Mouse (Mus musculus): ENCODE results near the gene Nptx1. TPM values are rescaled to one million over a fixed set of nuclear protein-coding genes. Genes with fewer than 3 reads are reported as not detected.

The Nptx1 gene
- polyA plus RNA-seq, 1 experiment from 2014 or later = 0.23 TPM

DNA sequence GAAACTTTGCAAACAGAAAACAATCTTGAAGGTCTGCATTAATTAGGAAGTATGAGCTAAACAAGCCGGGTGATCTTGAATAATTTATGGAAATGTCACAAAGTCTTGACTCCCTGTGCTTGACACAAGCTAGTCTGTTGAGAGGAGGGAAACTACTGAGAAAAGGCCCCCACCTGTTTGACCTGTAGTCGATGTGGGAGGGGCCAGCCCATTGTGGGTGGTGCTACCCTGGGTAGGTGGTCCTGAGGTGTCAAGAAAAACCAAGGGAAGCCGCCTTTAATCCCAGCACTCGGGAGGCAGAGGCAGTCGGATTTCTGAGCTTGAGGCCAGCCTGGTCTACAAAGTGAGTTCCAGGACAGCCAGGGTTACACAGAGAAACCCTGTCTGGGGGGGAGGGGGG lies 18.6 kb upstream of the Nptx1 start:
- DNase-seq (ENCODE audit: low spot score) (no peak), ATAC-seq (replicated peaks; ENCODE audit: low FRiP score) (no peak)
- Histone ChIP-seq H3K27me3 (replicated peaks; ENCODE audit: control insufficient read depth, insufficient read depth, low read length) (peaks cover 12% of the 10 kb centered on the region), H3K4me3 (ENCODE audit: low read depth, low read length) (no peak overlapping the region), H3K36me3 (ENCODE audit: control insufficient read depth, insufficient read depth, low read length) (no peaks in the 10 kb centered on the region), H3K4me2 (no peak overlapping the region), H3K4me1 (replicated peaks; ENCODE audit: control insufficient read depth, insufficient read depth, low read length) (no peaks in the 10 kb centered on the region), H3K9ac (ENCODE audit: low read depth, low read length) (no peak overlapping the region), H3K27ac (ENCODE audit: low read depth, low read length) (no peak overlapping the region), H3K9me3 (ENCODE audit: control insufficient read depth, low read length) (no peaks in the 10 kb centered on the region)
- 48% methylated on average over 5 of the region's 5 CpGs for WGBS

GRCm38 (mm10) chr11:119565684-119566083 lies 18.1 kb upstream of the Nptx1 start:
- Histone ChIP-seq H3K4me3 (ENCODE audit: low read depth, low read length) (no peak overlapping the region), H3K36me3 (ENCODE audit: control insufficient read depth, insufficient read depth, low read length) (no peaks in the 10 kb centered on the region), H3K27ac (ENCODE audit: low read depth, low read length) (no peak overlapping the region), H3K4me2 (no peak overlapping the region), H3K4me1 (replicated peaks; ENCODE audit: control insufficient read depth, insufficient read depth, low read length) (no peaks in the 10 kb centered on the region), H3K9me3 (ENCODE audit: control insufficient read depth, low read length) (no peaks in the 10 kb centered on the region), H3K27me3 (replicated peaks; ENCODE audit: control insufficient read depth, insufficient read depth, low read length) (peaks cover 12% of the 10 kb centered on the region), H3K9ac (ENCODE audit: low read depth, low read length) (no peak overlapping the region)
- no peak for DNase-seq (ENCODE audit: low spot score)
- WGBS = 37% methylated on average over 10 of the region's 10 CpGs
- no peak for ATAC-seq (replicated peaks; ENCODE audit: low FRiP score)

DNA sequence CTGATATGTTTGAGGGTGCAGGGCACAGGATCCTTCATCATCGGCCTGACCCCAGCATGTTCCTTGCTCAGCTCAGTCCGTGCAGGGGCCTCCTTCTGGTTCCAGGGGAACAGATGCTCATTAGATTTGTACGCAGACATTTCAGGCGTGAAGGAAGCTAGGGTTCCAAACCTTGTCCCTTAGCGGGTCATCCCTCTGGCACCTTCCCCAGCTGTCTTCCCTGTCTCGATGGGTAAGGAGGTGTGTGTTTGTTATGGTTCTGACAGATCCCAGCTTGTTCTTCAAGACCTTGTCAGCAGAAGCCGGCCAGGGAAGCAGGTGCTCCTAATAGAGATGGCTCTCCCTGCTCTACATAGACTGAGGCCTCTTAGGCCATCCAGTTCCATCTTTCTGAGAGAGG lies 17.5 kb upstream of the Nptx1 start:
- H3K4me3 ChIP-seq (ENCODE audit: low read depth, low read length) = no peak overlapping the region
- peaks cover 12% of the 10 kb centered on the region for H3K27me3 ChIP-seq (replicated peaks; ENCODE audit: control insufficient read depth, insufficient read depth, low read length)
- H3K27ac ChIP-seq (ENCODE audit: low read depth, low read length) = no peak overlapping the region
- WGBS = 67% methylated on average over 7 of the region's 7 CpGs
- no peak overlapping the region for H3K9ac ChIP-seq (ENCODE audit: low read depth, low read length)
- no peak for ATAC-seq (replicated peaks; ENCODE audit: low FRiP score)
- no peaks in the 10 kb centered on the region for H3K9me3 ChIP-seq (ENCODE audit: control insufficient read depth, low read length)
- H3K36me3 ChIP-seq (ENCODE audit: control insufficient read depth, insufficient read depth, low read length) = no peaks in the 10 kb centered on the region
- no peaks in the 10 kb centered on the region for H3K4me1 ChIP-seq (replicated peaks; ENCODE audit: control insufficient read depth, insufficient read depth, low read length)
- DNase-seq (ENCODE audit: low spot score) = no peak
- no peak overlapping the region for H3K4me2 ChIP-seq

DNA sequence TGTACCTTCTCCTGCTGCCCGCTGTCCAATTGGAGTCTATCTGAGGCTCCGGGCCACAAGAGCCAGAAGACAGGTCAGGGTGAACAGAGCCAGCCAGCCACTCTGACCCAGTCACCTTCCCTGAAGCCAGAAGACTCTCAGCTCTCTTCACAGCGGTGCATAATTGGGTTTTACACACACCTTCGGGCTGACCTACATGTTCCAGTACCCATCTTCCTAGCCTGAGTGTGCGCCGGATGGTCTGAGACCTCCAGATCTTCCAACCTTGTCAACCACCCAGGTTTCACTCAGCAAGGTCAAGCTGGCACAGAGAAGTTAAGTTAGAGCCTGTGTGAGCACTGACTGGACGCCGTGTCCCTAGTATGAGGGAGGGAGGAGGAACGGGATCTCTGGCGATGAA lies 16.8 kb upstream of the Nptx1 start:
- no peak overlapping the region for H3K4me2 ChIP-seq
- no peaks in the 10 kb centered on the region for H3K36me3 ChIP-seq (ENCODE audit: control insufficient read depth, insufficient read depth, low read length)
- DNase-seq (ENCODE audit: low spot score) (no peak), ATAC-seq (replicated peaks; ENCODE audit: low FRiP score) (no peak)
- peaks cover 12% of the 10 kb centered on the region for H3K27me3 ChIP-seq (replicated peaks; ENCODE audit: control insufficient read depth, insufficient read depth, low read length)
- H3K27ac ChIP-seq (ENCODE audit: low read depth, low read length) = no peak overlapping the region
- no peaks in the 10 kb centered on the region for H3K9me3 ChIP-seq (ENCODE audit: control insufficient read depth, low read length)
- no peak overlapping the region for H3K4me3 ChIP-seq (ENCODE audit: low read depth, low read length)
- no peak overlapping the region for H3K9ac ChIP-seq (ENCODE audit: low read depth, low read length)
- H3K4me1 ChIP-seq (replicated peaks; ENCODE audit: control insufficient read depth, insufficient read depth, low read length) = no peaks in the 10 kb centered on the region
- 74% methylated on average over 10 of the region's 10 CpGs for WGBS

DNA sequence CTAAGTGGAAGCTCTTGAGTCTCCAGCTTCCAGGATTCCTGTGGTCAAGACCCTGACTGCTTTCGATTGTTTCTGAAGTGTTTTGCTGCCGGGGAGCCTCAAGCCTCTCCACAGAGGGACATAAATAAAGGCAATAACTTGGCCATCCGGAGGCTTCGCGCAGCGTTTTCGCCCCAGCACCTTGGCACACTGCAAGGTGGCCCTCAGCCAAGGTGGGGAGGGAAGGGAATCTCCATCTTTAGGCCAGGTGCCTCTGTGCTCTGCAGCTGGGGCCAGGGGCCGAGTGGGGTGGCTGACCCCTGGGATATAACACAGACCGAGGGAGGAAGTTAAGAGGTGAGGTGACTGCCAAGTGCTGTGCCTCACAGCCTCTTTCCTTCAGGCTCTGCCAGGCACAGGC lies 15.6 kb upstream of the Nptx1 start:
- peaks cover 12% of the 10 kb centered on the region for H3K27me3 ChIP-seq (replicated peaks; ENCODE audit: control insufficient read depth, insufficient read depth, low read length)
- no peaks in the 10 kb centered on the region for H3K36me3 ChIP-seq (ENCODE audit: control insufficient read depth, insufficient read depth, low read length)
- no peak for ATAC-seq (replicated peaks; ENCODE audit: low FRiP score)
- H3K4me3 ChIP-seq (ENCODE audit: low read depth, low read length) = no peak overlapping the region
- no peak overlapping the region for H3K9ac ChIP-seq (ENCODE audit: low read depth, low read length)
- no peak for DNase-seq (ENCODE audit: low spot score)
- 62% methylated on average over 9 of the region's 9 CpGs for WGBS
- H3K4me2 ChIP-seq = no peak overlapping the region
- H3K9me3 ChIP-seq (ENCODE audit: control insufficient read depth, low read length) = no peaks in the 10 kb centered on the region
- no peak overlapping the region for H3K27ac ChIP-seq (ENCODE audit: low read depth, low read length)
- peaks cover 5% of the 10 kb centered on the region; the same call in 1 of the 2 replicates for H3K4me1 ChIP-seq (replicated peaks; ENCODE audit: control insufficient read depth, insufficient read depth, low read length)

GRCm38 (mm10) chr11:119562286-119562685 lies 14.7 kb upstream of the Nptx1 start:
- Histone ChIP-seq H3K4me3 (ENCODE audit: low read depth, low read length) (no peak overlapping the region), H3K4me2 (no peak overlapping the region), H3K36me3 (ENCODE audit: control insufficient read depth, insufficient read depth, low read length) (no peaks in the 10 kb centered on the region), H3K27me3 (replicated peaks; ENCODE audit: control insufficient read depth, insufficient read depth, low read length) (peaks cover 15% of the 10 kb centered on the region), H3K9me3 (ENCODE audit: control insufficient read depth, low read length) (no peaks in the 10 kb centered on the region), H3K27ac (ENCODE audit: low read depth, low read length) (no peak overlapping the region), H3K4me1 (replicated peaks; ENCODE audit: control insufficient read depth, insufficient read depth, low read length) (peaks cover 5% of the 10 kb centered on the region; the same call in 1 of the 2 replicates), H3K9ac (ENCODE audit: low read depth, low read length) (no peak overlapping the region)
- DNase-seq (ENCODE audit: low spot score) = no peak
- ATAC-seq (replicated peaks; ENCODE audit: low FRiP score) = no peak
- 51% methylated on average over 6 of the region's 6 CpGs for WGBS

DNA sequence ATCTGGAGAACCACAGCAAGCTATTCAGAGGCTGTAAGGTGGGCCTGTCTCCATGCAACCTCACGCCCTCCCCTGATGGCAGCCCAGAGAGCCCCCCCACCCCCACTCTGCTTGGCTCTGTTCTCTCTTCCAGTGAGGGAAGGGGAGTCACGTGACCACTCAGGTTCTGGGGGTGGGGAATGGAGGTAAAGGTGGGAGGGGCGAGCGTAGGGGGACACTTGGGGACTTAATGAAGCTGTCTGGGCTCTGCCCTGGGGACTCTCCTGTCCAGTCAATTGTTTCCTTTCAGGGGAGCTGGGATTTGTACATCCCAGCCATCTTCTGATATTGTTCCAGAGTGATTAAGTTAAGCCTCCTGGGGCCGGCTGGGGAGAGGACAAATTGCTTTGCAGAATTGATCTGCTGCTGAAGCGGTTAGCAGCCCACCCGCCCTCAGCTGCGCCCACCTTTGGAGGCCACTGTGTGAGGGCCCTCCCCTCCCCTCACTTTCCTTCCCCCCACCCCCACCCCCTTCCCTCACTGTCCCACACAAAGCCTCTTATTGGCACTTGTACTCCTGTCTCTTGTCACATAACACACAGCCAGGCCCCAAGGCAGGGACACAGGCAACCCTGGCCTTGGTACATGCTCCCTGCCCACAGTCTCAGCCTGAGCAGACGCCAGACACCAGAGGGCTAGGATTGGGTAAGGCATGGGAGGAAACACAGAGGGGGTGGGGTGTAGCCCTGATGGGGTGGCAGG lies 11.5 kb upstream of the Nptx1 start:
- Histone ChIP-seq H3K4me3 (ENCODE audit: low read depth, low read length) (no peak overlapping the region), H3K4me2 (no peak overlapping the region), H3K27me3 (replicated peaks; ENCODE audit: control insufficient read depth, insufficient read depth, low read length) (peaks cover 24% of the 10 kb centered on the region), H3K36me3 (ENCODE audit: control insufficient read depth, insufficient read depth, low read length) (no peaks in the 10 kb centered on the region), H3K4me1 (replicated peaks; ENCODE audit: control insufficient read depth, insufficient read depth, low read length) (peaks cover 5% of the 10 kb centered on the region; the same call in 1 of the 2 replicates), H3K9ac (ENCODE audit: low read depth, low read length) (no peak overlapping the region), H3K9me3 (ENCODE audit: control insufficient read depth, low read length) (no peaks in the 10 kb centered on the region), H3K27ac (ENCODE audit: low read depth, low read length) (no peak overlapping the region)
- no peak; the same call in 1 of the 2 replicates for ATAC-seq (replicated peaks; ENCODE audit: low FRiP score)
- DNase-seq (ENCODE audit: low spot score) = no peak
- WGBS = 24% methylated on average over 9 of the region's 9 CpGs

- Histone ChIP-seq H3K4me3 (ENCODE audit: low read depth, low read length) (no peak overlapping the region), H3K27ac (ENCODE audit: low read depth, low read length) (no peak overlapping the region), H3K4me2 (no peak overlapping the region), H3K9ac (ENCODE audit: low read depth, low read length) (no peak overlapping the region), H3K9me3 (ENCODE audit: control insufficient read depth, low read length) (no peaks in the 10 kb centered on the region), H3K36me3 (ENCODE audit: control insufficient read depth, insufficient read depth, low read length) (no peaks in the 10 kb centered on the region), H3K4me1 (replicated peaks; ENCODE audit: control insufficient read depth, insufficient read depth, low read length) (peaks cover 5% of the 10 kb centered on the region; the same call in 1 of the 2 replicates), H3K27me3 (replicated peaks; ENCODE audit: control insufficient read depth, insufficient read depth, low read length) (peaks cover 22% of the 10 kb centered on the region)
- 46% methylated on average over 15 of the region's 17 CpGs for WGBS
- no peak for DNase-seq (ENCODE audit: low spot score)
- ATAC-seq (replicated peaks; ENCODE audit: low FRiP score) = no peak
Observed at GRCm38 (mm10) chr11:119557940-119558869, 10.7 kb upstream of the Nptx1 start.

All from liver, embryonic 11.5 days (tissue).